Mouse (Mus musculus): ENCODE data around the gene Cracr2b. TPM values are rescaled to one million over a fixed set of nuclear protein-coding genes. Genes with fewer than 3 reads are reported as not detected.
A peak's percentile ranks its signal among the peaks of the same experiment; 100 is the strongest.
"Not testable (repeated sequence)": the region's sequence is repeated elsewhere in the genome, so short reads cannot be mapped to it uniquely, and the experiment has no call there.

Cracr2b gene
- total RNA-seq, 2 experiments from 2014 or later, result 6.1 to 6.3 TPM

DNA sequence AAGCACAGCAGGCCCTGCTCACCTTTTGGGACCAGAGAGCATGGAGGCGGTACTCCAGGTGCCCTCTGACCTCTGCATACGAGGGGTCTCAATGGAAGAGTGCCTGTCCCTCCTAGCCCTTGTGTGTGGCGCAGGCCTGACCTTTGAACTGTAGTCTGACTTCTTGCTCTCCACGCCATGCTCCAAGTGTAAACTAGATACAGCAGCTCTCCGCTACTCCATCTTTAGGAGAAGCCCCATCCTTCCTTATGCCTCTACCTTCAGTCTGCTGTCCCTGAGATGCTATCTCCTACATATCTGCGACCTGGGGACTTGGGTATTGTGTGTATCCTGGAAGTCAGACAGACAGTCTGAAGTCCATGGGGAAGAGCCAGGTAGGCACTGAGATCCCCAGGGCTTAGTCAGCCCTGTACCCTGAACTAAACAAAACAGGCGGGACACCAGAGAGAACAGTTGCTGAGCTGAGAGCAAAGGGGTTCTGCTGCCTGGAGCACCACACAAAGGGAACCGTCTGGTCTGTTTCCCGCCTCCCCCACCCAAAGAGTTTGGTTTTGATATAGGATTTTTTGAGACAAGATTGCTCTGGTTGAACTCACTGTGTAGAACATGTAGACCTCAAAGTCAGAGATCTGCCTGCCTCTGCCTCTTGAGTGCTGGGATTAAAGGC is 24.9 kb upstream of the Cracr2b start:
- H3K27ac ChIP-seq, result peak overlapping the region; percentile 92
- no peak for DNase-seq
- intact Hi-C loops (cut with DNase I), result no loop called here
- peak overlapping the region; percentile 77 for H3K4me3 ChIP-seq
- no peak for TF ChIP-seq CTCF (IDR thresholded peaks at IDR 0.05)

DNA sequence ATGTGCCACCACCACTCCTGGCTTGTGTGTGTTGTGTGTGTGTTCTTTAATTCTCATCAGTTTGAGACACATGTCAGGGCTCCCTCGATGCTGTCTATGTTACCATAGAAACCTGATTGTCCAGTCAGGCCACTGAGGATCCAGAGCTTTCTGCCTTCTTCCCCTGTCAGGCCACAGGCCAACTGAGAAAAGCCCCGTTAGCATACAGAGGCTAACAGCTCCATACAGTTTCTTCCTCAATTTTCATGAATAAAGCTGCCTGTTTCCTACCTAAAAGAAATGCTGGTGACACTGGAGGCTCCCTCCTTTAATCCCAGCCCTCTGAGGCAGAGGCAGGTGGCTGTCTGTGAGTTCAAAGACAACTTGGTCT is 24.4 kb upstream of the Cracr2b start:
- intact Hi-C loops (cut with DNase I), result no loop called here
- no peak for DNase-seq
- TF ChIP-seq CTCF (IDR thresholded peaks at IDR 0.05), result no peak
- Histone ChIP-seq H3K4me3 (peak overlapping the region; percentile 82), H3K27ac (peak overlapping the region; percentile 92; the same call in 1 of the 2 replicates)

DNA sequence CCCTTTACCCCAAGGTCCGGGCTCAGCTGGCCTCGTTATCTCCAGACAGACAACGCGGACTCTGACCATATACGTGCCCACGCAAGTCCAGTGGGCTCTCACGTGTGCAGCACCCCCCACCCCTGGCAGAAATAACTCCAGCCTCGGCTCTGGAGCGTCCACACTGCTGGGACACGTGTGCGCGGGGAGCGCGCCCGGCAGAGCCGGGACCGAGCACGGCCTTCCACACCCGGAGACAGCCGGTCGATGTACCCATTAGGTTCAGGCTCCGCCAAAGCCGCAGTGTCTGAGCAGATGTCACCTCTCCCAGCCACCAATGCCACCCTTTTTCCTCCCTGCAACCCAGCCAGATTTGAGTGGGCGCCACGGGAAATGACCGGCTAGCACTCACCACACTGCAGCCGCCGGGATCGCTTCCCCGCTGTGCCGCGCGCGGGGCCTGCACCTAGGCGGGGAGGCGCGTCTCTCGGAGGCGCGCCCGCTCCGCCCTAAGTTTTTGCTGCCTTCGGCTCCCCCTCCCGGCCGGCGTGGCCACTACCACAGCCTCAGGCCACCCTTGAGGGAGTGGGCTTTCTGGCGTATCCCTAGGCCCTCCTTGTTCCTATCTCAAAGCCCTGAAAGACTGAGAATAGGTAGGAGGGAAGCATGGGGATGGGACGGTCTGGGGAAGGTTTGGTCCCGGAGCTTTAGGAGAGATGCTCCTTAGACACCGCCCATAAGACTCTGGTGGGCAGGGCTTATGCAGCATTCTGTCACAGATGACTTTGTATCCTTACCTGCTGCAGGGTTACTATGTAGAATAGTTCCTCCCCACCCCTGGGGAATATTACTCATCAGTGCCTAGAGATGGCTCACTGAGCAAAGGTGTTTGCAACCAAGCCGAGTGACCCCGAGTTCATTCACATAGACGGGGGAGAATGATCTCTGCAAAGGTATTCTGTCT is 23.4 kb upstream of the Cracr2b start, which contains the start of gene Slc25a22:
Gene Slc25a22 (minus strand): TSS at position 715 of the 943 bp plus-strand sequence.
- peak; percentile 89 for TF ChIP-seq CTCF (IDR thresholded peaks at IDR 0.05)
- H3K4me3 ChIP-seq, result peak within 1 kb of the TSS; percentile 82
- DNase-seq, result peak; percentile 90
- intact Hi-C loops (cut with DNase I), result loop anchor here (1.0 kb wide), 1 partner anchor 28 kb away; no protein-coding TSS in a partner anchor
- H3K27ac ChIP-seq, result peak within 1 kb of the TSS; percentile 92

DNA sequence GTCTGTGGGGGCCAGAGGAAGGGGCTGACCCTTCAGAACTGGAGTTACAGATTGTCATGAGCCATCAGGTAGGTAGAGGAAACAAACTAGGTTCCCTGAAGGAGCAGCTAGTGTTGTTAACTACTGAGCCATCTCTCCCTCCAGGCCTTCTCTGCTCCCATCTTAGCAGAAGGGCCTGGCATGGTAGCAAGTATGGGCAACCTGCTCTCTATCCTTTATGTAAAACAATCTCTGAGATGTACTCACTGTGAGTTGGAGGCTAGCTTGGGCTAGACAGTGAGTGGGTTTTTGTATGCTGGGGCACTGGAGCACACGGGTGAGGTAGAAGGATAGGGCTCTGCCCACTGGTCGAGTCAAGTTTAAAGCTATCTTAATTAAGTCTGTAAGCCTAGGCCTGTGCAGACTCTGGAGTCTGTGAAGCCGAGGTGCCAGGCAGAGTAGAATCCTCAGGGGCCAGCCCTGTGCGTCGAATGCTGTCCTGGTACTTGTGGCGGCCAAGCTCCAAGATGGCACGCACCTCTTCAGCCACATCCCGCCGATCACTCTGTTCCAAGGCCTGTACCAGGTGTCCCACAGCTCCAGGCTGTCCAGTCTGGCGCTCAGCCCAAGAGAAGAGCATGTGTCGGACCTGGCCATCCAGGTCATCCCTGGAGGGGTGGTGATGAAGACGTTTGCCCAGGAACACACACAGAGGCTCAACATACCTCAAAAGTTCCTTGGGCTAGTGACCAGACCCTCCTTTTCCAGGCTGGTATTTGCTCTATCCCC is 22.5 kb upstream of the Cracr2b start:
- intact Hi-C loops (cut with DNase I), result no loop called here
- Histone ChIP-seq H3K4me3 (no peak overlapping the region), H3K27ac (no peak overlapping the region)
- no peak for DNase-seq
- TF ChIP-seq CTCF (IDR thresholded peaks at IDR 0.05), result no peak

DNA sequence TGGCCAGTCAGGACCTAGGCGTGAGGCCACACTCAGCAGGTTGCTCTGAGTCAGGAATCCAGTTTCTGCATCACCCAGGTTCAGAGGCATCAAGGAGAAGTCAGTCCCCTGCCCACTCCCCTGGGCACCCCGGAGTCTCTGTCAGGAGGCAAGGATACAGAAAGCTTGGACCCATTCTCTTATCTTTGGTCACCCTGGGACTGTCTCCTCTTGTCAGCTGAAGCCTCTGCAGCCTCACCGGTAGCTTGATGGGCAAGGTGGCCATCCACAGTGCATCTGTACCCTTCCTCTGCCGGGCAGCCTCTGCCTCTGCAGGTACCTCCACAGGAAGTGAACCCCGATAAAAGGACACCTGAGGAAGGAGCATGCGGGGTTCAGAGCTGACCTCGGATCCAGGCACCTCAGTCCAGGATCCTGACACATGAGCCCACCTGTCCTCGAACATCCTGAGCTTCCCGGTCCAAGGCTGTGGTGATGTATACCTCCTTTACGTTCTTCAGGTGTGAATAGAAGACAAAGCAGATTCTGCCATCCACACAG is 21.7 kb upstream of the Cracr2b start:
- TF ChIP-seq CTCF (IDR thresholded peaks at IDR 0.05), result no peak
- intact Hi-C loops (cut with DNase I), result no loop called here
- H3K4me3 ChIP-seq, result no peak overlapping the region
- no peak overlapping the region for H3K27ac ChIP-seq
- no peak for DNase-seq

DNA sequence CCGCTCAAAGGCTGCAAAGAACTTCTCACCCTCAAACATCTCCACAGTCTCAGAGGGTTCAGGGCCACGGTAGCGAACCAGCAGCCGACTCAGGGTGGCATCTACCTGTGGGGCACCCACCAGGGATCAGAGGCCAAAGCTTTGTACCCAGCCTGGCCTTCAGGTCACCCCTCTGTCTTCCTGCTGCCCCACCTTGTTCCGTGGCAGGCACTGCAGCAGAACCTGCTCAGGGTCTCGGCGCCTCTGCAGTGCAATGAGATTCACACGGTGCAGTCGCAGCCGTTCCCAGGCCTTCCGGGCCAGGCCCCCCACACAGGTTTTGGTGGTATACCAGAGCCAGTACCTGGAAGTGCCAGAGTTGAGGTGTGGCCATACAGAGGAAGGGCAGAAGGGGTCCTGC is 21.1 kb upstream of the Cracr2b start:
- no peak for TF ChIP-seq CTCF (IDR thresholded peaks at IDR 0.05)
- Histone ChIP-seq H3K27ac (no peak overlapping the region), H3K4me3 (no peak overlapping the region)
- no peak for DNase-seq
- intact Hi-C loops (cut with DNase I), result loop anchor here (10.0 kb wide), 1 partner anchor 215 kb away; the partner anchor contains the start of gene Phrf1

DNA sequence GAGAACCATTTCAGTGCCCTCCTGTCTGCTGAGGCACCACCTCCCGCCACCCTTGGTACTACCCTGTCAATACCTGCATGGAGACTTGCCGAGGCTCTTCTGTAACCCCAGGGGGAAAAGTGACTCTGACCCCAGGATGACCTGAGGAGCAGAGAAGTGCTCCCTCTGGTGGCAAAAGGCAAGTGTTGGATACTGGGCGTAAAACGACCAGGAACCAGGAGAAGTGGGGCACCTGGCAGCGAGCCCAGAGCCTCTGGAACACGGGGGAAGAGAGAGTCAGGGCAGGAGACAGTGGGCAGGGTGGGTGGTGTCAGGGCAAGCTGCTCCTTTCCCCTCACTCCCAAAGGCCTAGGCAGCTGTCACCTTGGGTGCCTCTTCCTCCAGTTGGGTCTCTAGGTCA is 20.3 kb upstream of the Cracr2b start:
- peak; percentile 82 for TF ChIP-seq CTCF (IDR thresholded peaks at IDR 0.05)
- no peak overlapping the region for H3K4me3 ChIP-seq
- no peak overlapping the region for H3K27ac ChIP-seq
- DNase-seq, result peak; percentile 74
- intact Hi-C loops (cut with DNase I), result loop anchor here (10.0 kb wide), 1 partner anchor 216 kb away; the partner anchor contains the start of gene Phrf1

DNA sequence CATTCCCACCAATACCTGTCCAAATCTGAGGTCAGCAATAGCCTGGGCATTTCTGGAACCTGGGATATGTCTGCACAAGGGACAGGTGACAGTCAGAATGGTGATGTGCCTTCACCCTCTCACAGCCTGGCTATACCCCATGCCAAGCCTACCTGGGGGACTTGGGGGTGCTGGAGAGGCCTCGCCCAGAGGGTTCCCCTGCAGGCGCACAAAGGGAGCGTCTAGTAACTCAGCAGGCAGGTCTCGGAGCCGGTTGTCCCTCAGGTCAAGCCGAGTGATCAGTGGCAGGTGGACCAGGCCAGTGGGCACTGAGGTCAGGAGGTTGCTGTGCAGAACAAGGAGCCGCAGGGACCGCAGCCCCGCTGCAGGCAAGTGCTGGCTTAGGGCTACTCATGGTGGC is 19.4 kb upstream of the Cracr2b start:
- intact Hi-C loops (cut with DNase I), result loop anchor here (10.0 kb wide), 1 partner anchor 217 kb away; the partner anchor contains the start of gene Phrf1
- H3K27ac ChIP-seq, result no peak overlapping the region
- H3K4me3 ChIP-seq, result no peak overlapping the region
- no peak for DNase-seq
- TF ChIP-seq CTCF (IDR thresholded peaks at IDR 0.05), result no peak

DNA sequence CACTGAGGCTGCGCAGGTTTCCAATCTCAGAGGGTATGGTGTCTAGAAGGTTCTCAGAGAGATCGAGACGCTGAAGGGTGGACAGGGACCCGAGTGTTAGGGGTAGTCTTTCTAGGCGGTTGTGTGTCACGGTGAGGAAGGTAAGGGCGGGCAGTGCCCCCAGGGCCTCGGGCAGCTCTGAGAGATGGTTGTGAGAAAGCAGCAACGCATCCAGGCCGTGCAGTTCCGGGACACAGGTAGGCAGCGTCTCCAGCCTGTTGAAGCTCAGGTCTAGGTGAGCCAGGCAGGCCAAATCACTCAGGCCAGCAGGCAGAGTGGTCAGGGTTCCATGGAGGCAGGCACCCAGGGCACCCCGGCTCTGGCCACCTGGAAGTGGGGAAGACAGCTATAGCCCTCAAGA is 18.7 kb upstream of the Cracr2b start:
- no peak for TF ChIP-seq CTCF (IDR thresholded peaks at IDR 0.05)
- intact Hi-C loops (cut with DNase I), result loop anchor here (10.0 kb wide), 1 partner anchor 217 kb away; the partner anchor contains the start of gene Phrf1
- no peak for DNase-seq
- H3K27ac ChIP-seq, result no peak overlapping the region
- H3K4me3 ChIP-seq, result no peak overlapping the region

DNA sequence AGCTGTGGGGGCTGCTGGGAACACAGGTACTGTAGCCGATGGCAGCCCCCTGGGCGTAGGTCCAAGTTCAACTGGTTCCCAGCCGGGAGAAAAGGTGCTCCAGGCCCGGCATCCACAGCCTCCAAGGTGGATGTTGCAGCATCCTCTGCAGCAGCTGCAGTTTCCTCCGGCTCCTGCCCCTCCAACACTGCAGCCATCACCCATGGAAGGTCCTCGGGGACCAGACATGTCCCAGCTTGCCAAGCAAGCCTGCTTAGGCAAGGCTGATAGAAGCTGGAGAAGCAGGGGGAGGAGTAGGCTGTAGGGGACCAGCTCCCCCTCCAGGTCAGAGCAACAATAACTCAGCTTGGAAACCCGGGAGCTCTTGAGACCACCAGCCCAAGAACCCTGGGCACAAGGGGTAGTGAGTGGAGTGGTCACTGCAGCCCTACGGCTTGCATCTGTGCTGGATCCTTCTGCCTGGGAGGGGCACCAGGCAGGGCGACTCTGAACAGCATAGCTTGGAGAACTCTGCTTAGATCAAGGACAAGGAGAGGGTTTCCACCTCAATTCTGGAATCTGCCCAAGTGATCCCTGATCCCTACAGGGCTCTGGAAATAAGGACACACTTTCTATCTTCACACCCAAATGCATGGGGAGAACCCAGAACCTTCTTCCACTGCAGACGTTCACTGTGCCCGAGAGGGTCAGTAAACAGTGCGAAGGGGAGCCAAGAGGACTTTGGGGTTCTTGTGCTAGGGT is 17.6 kb upstream of the Cracr2b start:
- no peak for DNase-seq
- TF ChIP-seq CTCF (IDR thresholded peaks at IDR 0.05), result no peak
- peak overlapping the region; percentile 64; the same call in 1 of the 2 replicates for H3K27ac ChIP-seq
- intact Hi-C loops (cut with DNase I), result loop anchor here (10.0 kb wide), 1 partner anchor 218 kb away; the partner anchor contains the start of gene Phrf1
- H3K4me3 ChIP-seq, result peak overlapping the region; percentile 70

DNA sequence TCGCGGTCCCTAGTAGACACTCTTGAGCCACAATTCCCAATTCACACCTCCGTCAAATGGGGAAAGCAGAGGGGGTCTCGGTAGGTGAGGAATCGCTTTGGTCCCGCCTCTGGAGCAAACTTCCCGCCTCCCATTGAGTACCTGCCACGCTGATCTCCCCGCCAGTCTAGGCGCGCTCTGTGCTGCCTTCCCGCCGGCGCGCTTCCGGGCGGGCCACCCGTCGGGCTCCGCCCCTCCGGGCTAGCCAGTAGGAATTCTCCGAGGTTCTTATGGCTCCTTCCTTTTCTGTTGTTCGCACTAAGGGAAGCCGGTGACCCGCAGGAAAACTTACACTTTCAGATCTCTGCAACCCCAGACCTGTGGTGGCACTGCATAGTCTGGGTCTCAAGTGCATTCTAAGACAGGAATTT is 17.1 kb upstream of the Cracr2b start, which contains the start of gene Pidd1:
Gene Pidd1 (minus strand): TSS at position 198 of the 410 bp plus-strand sequence.
- intact Hi-C loops (cut with DNase I), result loop anchor here (10.0 kb wide), 1 partner anchor 219 kb away; the partner anchor contains the start of gene Phrf1
- DNase-seq, result peak; percentile 74

DNA sequence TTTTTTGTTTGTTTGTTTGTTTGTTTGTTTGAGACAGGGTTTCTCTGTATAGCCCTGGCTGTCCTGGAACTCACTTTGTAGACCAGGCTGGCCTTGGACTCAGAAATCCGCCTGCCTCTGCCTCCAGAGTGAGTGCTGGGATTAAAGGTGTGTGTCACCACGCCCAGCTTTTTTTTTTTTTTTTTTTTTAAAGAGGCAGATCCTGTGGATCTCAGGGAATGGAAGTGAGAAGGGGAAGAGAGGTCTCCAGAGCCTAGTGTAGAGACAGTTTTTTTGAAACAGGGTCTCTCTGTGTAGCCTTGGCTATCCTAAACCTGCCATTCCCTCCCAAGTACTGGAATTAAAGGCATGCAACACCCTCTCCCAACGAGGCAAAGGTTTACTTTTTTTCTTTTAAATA is 14.5 kb upstream of the Cracr2b start:
- not testable (repeated sequence) for DNase-seq
- H3K4me3 ChIP-seq, result peak overlapping the region; percentile 99; the same call in 1 of the 2 replicates
- intact Hi-C loops (cut with DNase I), result loop anchor here (10.0 kb wide), 1 partner anchor 222 kb away; the partner anchor contains the start of gene Phrf1
- peak overlapping the region; percentile 98 for H3K27ac ChIP-seq

More for the DNA sequence above, 17.1 kb upstream of the Cracr2b start, which contains the start of gene Pidd1:
- no peak for TF ChIP-seq CTCF (IDR thresholded peaks at IDR 0.05)
- peak within 1 kb of the TSS; percentile 70 for H3K4me3 ChIP-seq
- peak within 1 kb of the TSS; percentile 64 for H3K27ac ChIP-seq

Data from gastrocnemius, adult 2 months (tissue).